Mouse (Mus musculus): ENCODE data around the gene Shmt2.

- no peak for TF ChIP-seq CTCF (IDR thresholded peaks at IDR 0.05; ENCODE audit: low read depth)
- TF ChIP-seq EP300 (optimal IDR thresholded peaks at IDR 0.05), result no peak
Observed at GRCm38 (mm10) chr10:127516576-127517260, 5.5 kb downstream of the Shmt2 start.

Measured in stomach, postnatal 0 days (tissue).